Mouse (Mus musculus) thymus, postnatal 25 days (tissue): ENCODE measurements around the gene Kctd8.
"Not testable (repeated sequence)": the region's sequence is repeated elsewhere in the genome, so short reads cannot be mapped to it uniquely, and the experiment has no call there.

ENCODE experiments used
- DNase-seq: peaks from one replicate; pipeline ENCODE4 v3.0.0; 2022

The Kctd8 gene

DNA sequence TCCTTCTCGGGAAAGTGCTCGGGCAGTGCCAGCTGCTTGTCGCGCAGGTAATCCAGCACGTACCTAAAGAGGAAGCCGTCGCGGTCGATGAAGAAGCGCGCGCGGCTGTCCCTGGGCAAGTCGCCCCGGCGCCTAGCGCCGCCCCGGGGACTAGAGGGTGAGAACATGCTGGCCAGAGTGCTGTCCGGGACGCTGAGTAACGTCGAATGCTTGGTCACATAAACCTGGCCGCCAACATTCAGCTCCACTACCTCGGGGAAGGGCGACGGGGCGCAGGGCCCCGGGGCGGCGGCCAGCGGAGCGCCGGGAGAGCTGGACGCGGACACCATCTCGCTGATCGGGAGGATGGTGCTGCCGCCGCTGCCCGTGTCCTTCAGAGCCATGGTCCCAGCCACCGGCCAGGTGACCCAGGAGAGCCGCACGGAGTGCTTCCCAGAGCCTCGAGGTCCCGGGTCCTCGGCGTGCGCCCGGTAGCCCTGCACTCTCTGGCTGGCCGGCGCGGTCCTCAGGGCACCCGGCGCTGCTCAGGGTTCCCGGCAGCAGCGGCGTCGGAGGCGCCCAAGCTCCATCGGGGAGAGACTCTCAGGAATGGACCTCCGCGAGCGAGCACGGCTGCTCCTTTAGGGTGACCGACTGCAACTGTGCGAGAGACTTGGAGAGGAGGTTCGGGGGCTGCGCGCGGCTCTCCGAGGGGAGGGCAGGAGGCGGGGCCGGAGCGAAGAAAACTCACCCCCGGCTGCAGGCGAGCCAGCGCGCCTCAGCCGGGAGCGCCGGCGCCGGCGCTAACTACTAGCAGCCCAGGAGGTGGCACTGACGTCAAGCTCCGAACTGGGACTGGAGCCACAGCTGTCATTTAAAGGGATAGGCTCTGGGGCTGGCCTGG is at the start of gene Kctd8:
Kctd8 (minus strand) TSS at position 761 of the 883 bp plus-strand sequence.
- no peak for DNase-seq

- no peak for DNase-seq
These were observed 37.6 kb upstream of the Kctd8 start for GRCm38 (mm10) chr5:69379072-69379471.

DNA sequence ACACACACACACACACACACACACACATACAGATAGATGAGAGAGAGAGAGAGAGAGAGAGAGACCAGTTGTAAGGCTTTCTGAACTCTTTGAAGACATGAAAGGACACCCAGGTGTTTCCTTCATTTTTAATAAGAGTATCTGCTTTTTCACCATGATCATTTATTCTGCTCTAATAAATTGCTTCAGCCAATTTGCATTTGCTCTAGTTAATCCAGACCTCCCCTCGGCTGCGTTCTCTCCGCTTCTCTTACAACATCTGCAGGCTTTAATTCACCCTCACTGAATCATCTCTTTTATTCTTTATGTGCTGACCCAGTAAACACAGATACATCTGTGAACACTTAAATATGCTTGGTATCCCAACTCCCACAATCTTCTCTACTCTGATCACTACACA is 9.1 kb upstream of the Kctd8 start:
- no peak for DNase-seq

GRCm38 (mm10) chr5:69340102-69340918 is 1.2 kb downstream of the Kctd8 start:
- DNase-seq = no peak

DNA sequence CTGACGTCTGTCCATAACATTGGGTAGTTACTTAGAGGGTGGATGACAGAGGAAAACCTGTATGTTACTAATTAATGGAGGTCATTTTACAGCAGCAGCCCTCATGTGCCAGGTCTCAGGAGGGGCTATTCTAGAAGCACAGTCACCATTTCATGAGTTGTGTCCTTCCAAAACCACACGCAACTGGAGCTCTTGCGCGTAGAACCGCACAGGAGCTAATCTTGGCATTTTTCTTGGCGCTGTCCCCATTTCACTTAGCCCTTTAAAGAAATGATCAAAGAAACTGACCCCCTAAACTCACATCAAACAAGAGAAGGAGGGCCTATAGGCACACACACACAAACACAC is 1.9 kb downstream of the Kctd8 start:
- no peak for DNase-seq

GRCm38 (mm10) chr5:69338916-69339622 is 2.4 kb downstream of the Kctd8 start:
- no peak for DNase-seq

DNA sequence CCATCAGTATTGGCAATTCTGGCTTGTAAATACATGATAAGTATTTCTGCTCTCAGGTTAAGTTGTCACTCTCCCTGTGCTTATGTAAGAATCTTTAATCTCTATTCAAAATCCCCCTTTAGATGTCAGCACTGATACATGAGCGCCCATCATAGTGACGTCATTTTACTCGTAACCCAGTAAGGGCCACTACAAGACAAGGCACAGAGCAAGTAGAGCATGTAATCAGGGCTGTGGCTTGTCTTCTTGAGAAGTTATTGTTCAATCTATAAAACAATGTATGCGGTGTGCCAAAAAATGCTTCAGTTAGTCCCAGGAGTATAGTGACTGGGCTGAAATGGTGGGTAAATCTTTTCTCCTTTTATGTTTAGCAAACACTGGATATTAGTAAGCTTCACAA is 13.9 kb downstream of the Kctd8 start:
- no peak for DNase-seq

DNA sequence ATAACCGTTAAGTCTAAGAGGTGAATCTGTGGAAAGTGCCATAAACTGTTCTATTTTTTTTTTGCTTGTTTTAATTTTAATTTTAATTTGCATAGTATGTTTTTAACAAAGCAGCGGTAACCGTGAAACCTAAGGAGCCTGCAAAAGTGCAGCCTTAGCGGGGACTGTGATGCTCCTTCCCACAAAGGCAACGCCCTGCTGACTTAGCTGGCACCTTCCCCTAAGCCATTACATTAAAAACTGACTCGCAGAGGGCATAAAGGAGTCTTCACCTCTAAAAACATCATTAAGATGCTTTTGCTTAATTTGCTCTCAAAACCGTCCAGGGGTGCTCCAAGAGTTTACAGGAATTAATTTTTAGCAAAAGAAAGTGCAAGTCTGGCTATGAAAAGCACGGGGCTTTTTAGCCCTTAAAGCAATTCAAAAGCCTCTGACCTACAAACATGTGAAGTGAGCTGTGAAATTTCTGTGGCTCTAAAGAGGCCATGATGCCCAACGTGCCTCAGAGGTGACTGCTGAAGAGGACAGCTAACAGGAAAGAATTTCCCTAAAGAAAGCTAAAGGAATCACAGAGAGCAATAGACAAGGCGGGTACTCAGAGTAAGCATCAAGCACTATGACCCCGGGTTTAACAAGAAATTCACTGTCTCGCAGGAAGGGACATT is 16.8 kb downstream of the Kctd8 start:
- no peak for DNase-seq

GRCm38 (mm10) chr5:69312611-69313010 is 28.9 kb downstream of the Kctd8 start:
- no peak for DNase-seq

DNA sequence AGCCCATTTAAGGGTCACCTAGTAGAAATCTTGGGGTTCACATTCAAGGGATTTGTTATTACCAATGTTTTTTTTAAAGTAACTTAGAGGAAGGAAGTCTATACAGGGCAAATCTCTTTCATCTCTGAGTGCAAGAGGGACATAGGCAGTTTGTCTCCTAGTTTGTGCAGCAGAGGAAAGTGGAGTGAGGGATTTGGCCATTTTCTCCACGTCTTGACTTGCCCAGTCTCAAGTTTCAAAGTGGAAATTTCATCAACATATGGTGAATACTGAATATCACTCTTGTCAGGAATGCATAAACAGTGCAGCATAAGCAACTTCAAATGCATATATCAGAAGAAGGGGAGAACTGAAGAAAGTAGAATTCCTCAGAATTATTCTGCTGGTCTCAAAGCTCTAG is 39.8 kb downstream of the Kctd8 start:
- DNase-seq = no peak

DNA sequence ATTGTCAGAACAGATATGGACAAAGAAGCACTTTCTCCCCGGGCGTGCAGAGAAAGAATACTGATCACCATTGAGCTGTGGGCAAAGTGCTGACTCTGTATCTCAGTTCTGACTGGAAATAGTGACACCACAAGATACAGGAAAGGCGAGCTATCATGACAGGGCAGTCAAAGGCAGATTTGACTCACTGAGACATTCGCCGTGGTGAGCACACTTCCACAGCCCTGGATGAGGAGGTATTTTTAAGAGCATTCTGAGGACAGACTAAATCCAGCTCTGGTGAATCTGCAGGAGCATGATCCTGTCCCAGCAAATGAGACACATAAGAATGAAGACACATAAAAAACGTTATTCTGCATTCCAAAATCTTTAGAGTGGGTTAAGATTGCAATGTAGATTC is 49.1 kb downstream of the Kctd8 start:
- no peak for DNase-seq

DNA sequence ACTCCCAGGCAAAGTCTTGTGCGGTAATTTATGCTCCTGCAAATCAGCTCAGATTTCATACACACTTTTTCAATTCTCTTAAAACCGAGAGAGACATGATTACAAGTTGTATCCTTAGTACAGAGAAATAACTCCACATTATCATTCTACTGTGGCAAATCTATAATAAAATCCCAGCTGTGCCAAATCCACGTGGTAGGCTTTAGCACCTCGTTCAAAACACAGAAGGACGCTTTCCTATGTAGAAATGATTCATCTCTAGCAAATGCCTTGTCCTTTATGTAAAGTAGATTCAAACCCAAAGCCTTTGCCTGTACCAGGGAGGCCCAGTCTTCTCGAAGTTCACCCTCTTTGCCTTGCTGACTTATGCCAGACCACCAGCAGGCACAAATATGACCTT is 57.1 kb downstream of the Kctd8 start:
- no peak for DNase-seq

DNA sequence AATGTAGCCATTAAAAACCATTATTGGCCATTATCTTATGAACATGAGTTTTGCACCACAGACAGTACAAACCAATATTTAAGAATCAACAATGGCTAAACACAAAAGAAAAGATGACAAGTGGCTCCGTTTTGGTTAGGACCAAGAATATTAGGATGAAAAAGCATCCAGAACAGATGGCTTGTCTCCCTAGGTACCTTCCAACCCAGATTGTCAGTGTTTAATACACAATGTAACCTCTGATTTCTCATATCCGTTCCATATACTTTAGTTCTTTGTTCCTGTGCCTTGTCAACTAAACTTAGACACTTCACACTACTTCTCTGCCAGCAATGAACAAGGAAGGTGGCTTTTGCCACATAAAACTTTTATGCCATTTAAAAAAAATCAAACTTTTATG is 89.1 kb downstream of the Kctd8 start:
- no peak for DNase-seq

DNA sequence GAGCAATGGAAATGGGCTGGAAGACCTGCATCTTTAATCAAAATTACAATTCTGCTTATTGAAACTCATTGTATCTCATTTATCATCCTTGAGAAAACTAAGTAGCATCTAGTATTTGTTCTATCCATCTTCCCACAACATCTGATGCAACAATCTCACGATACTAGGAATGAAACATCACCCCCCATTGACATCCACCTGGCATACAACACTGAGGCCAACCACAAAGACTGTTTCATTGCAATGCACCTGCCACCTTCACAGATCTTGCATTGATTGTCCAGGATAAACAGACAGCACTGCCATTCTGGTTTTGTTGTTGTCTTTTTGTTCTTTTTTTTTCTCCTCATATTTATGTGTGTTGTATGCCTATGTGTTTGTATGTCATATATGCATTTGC is 99.5 kb downstream of the Kctd8 start:
- DNase-seq = no peak

- no peak for DNase-seq
These were observed 107.9 kb downstream of the Kctd8 start for GRCm38 (mm10) chr5:69233560-69233959.

DNA sequence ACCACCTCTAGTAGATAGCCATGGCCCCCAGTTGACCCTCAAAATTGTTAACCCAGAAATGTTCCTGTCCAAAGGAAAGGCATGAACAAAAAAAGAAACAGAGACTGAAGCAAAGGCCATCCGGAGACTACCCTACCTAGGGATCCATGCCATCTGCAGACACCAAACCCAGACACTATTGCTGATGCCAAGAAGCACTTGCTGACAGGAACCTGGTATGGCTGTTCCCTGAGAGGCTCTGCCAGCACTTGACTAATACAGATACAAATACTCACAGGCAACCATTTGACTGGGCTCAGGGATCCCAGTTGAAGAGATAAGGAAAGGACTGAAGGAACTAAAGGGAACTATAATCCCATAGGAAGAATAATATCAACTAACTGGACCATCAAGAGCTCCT is 109.8 kb downstream of the Kctd8 start:
- not testable (repeated sequence) for DNase-seq

DNA sequence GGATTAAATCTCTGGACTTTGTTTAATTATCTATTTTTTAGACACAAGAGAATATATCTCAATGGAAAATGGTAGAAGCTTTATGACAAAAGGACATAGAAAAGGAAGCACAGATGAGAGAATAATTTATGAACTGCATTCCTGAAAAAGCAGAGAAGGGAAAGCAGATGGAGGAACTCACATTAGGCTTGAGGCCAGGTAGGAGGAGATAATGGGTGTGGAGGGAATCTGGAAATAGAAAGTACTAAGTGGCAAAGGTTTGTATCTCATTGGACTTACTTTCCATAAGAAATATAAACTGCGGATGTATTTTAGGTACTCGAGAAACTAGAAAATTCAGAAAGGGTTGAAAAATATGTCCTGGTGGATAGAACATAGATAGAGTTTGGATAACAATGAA is 114.3 kb downstream of the Kctd8 start:
- no peak for DNase-seq

GRCm38 (mm10) chr5:69222608-69223007 is 118.9 kb downstream of the Kctd8 start:
- DNase-seq = no peak

- no peak for DNase-seq
These were observed 126.3 kb downstream of the Kctd8 start for GRCm38 (mm10) chr5:69215216-69215615.

DNA sequence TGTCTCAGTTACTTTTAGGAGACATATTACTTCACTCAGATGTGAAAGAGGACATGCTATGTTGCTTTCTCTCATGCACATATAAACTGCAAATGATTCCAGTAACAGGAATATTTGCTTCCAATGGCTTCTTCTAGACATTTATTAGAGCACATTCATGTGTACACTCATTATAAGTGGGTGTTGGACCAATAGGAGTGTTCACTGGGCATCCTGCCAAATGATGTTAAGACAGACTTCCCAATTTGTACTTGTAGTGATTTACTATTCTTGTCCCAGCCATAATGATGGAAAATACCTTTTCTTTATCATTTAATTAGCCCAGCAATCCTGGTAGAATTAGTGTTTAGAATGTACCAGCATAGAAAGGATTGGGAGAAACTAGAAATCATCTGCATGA is 132.1 kb downstream of the Kctd8 start:
- DNase-seq = no peak

DNA sequence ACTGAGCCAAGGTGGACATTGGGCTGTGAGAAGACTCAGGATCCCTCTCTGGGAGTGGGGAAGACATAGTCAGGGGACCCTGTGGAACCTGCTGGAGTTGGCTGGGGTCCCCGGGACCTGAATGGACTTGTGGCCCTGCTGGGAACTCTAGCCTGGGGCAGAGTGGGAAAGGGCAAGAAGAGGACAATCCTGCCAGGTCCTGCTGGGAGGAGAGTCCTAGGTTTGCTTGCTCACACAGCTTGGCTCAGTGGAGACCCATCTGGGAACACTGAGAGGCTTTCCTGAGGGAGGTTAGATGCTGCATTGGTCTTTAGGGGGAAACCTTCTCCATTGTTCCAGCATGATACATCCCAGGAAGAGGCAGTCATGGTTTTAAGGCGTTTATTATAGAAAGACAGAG is 133.8 kb downstream of the Kctd8 start:
- DNase-seq = no peak

- no peak for DNase-seq
These were observed 181.5 kb downstream of the Kctd8 start for GRCm38 (mm10) chr5:69159897-69160509.

- no peak for DNase-seq
These were observed 185.0 kb downstream of the Kctd8 start for GRCm38 (mm10) chr5:69156489-69156888.
